Mouse (Mus musculus) monocyte, adult 2 months (primary cell): Measurements from ENCODE around the gene Boll.

ENCODE experiments used
- DNase-seq, 2 experiments: peaks; one replicate each; pipeline ENCODE4 v3.0.0; 2022; ENCODE audit warnings: low spot score in 2 of 2, low read depth in 1 of 2

The Boll gene

GRCm38 (mm10) chr1:55208500-55209140, 154.6 kb downstream of the Boll start:
- DNase-seq = no peak

GRCm38 (mm10) chr1:55207561-55207960, 155.7 kb downstream of the Boll start:
- no peak for DNase-seq

GRCm38 (mm10) chr1:55205808-55206327, 157.4 kb downstream of the Boll start:
- no peak for DNase-seq

GRCm38 (mm10) chr1:55201850-55202752, 161.2 kb downstream of the Boll start:
- DNase-seq = no peak

GRCm38 (mm10) chr1:55198719-55199118, 164.6 kb downstream of the Boll start:
- DNase-seq = no peak
